Mouse (Mus musculus) gastrocnemius, postnatal 36 days (tissue): Measurements from ENCODE around the gene Faap100. TPM values are rescaled to one million over a fixed set of nuclear protein-coding genes. Genes with fewer than 3 reads are reported as not detected.

Experiments used
- DNase-seq, 2 experiments: peaks; one replicate each; pipeline ENCODE4 v3.0.0; 2022
- intact Hi-C: fragments of 180-260 bp; cut with DNase I; formaldehyde crosslinking; loops from one replicate; pipeline ENCODE4 v1.15.1; 2025
- microRNA-seq, 2 experiments: library from miRNA; unstranded; fragments of <30 nt; microRNA quantifications; one replicate each; pipeline ENCODE4 v1.2.0; 2021
- total RNA-seq, 2 experiments: library from RNA; stranded (reverse); gene quantifications; 2 replicates each; pipeline ENCODE4 v1.2.3; 2021

Gene Faap100
- total RNA-seq, 2 experiments from 2014 or later, result 21.7 to 22.9 TPM

DNA sequence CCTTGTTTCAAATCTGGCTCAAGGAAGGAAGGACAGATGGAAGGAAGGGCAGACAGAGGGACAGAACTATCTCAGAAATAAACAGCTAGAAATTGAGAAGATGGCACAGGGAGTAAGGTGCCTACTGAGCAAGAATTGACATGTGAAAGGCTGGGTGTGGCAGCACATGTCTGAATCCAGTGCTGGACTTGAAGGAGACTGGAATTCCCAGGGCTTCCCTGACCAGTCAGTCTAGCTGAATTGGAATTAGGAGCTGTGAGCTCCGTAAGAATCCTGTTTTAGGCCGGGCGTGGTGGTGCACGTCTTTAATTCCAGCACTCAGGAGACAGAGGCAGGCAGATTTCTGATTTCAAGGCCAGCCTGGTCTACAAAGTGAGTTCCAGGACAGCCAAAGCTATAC is 36.9 kb downstream of the Faap100 start:
- peak in 1 of 2 experiments; percentile 5 for DNase-seq
- intact Hi-C loops, result no loop called here

DNA sequence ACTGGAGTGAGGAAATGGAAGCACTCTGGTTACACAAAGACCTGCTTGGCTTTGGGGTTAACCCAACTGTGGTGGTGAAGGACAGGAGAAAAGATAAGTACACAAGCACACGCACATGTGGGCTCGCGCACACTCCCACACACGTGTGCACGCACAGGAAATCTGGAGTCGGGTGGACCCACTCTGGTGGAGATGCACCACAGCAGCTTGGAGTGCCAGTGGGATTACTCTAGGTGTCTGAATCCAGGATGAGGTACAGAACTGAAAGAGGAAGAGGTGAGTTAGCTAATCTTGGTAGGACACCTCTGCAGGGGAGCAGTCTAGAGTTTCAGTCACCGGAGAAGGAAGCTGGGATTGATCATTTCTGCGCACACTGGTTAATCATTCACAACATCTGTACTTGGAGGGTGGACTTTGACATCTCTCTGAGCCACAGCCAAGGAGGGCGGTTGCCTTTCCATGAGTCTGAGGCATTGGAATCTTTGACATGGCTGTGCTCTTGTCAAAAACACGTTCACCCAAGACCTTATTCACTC is 38.5 kb downstream of the Faap100 start:
- intact Hi-C loops, result no loop called here
- peak in 1 of 2 experiments; percentile 7 for DNase-seq

DNA sequence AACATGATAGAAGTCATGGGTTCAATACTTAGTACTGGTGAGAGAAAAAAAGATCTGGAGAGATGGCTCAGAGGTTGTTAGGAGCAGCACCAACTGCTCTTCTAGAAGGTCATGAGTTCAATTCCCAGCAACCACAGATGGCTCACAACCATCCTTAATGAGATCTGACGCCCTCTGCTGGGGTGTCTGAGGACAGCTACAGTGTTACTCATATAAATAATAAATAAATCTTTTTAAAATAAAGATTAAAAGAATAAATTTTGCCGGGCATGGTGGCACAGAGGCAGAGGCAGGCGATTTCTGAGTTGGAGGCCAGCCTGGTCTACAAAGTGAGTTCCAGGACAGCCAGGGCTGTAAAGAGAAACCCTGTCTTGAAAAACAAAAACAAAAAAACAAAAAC is 39.8 kb downstream of the Faap100 start:
- no peak for DNase-seq

GRCm38 (mm10) chr11:120337447-120337846 is 41.1 kb downstream of the Faap100 start:
- intact Hi-C loops, result no loop called here
- peak in 1 of 2 experiments; percentile 3 for DNase-seq

More for the DNA sequence above, 39.8 kb downstream of the Faap100 start:
- intact Hi-C loops, result no loop called here

- intact Hi-C loops, result no loop called here
- peak in 1 of 2 experiments; percentile 11 for DNase-seq
These were observed 43.0 kb downstream of the Faap100 start for GRCm38 (mm10) chr11:120335431-120336021.

GRCm38 (mm10) chr11:120320156-120320555 is 58.4 kb downstream of the Faap100 start:
- intact Hi-C loops, result no loop called here
- DNase-seq, result no peak

DNA sequence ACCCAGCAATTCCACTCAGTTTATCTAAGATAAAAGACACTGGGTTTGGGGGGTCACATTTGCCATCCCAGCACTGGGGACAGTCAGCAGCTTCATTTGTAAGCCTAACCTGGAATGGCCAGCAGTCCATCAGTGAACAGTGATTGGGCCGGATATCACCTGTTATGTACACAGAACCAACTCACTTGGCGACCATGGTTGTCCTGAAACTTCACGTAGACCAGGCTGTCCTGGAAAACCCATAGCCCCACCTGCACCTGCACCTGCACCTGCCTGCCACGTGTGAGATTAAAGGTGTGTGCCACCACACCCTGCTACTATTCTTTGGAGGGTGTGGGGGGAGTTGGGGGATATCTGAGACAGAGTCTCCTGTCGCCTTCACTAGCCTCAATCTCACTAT is 59.3 kb downstream of the Faap100 start:
- intact Hi-C loops, result no loop called here
- DNase-seq, result no peak

Small RNA genes within 50 kb of the gene (microRNA-seq; reads per million reads assigned to microRNA genes)
- gene Gm23419 (0 reads per million in 2 experiments), gene Mir6935 (0 reads per million in 2 experiments)

Other genes with a start within 250 kb of the Faap100 start
- gene Slc38a10, start 227.4 kb downstream of the Faap100 start, total RNA-seq, result 10 to 100 TPM; 43.0 to 43.4 TPM
- 1 to 10 TPM; 2.3 to 4.1 TPM for gene Bahcc1, start 145.8 kb downstream of the Faap100 start, total RNA-seq
- 100 to 1,000 TPM; 186 to 222 TPM for gene Actg1, start 30.2 kb downstream of the Faap100 start, total RNA-seq
- under 1 TPM; 0.31 to 0.37 TPM for gene Fscn2, start 17.2 kb downstream of the Faap100 start, total RNA-seq
- gene Nploc4, start 58.9 kb upstream of the Faap100 start, total RNA-seq, result 10 to 100 TPM; 67.6 to 71.0 TPM
- gene Tspan10, start 63.9 kb upstream of the Faap100 start, total RNA-seq, result under 1 TPM in 1 of 2 experiments, not detected in 1; 0.69 TPM
- under 1 TPM in 1 of 2 experiments, not detected in 1; 0.89 TPM for gene Pde6g, start 74.7 kb upstream of the Faap100 start, total RNA-seq
- gene Oxld1, start 79.3 kb upstream of the Faap100 start, total RNA-seq, result 10 to 100 TPM; 21.4 to 25.6 TPM
- 1 to 10 TPM; 4.1 to 6.2 TPM for gene Ccdc137, start 79.4 kb upstream of the Faap100 start, total RNA-seq
- 1 to 10 TPM; 4.8 to 6.3 TPM for gene Arl16, start 88.8 kb upstream of the Faap100 start, total RNA-seq
- gene Mrpl12, start 105.8 kb upstream of the Faap100 start, total RNA-seq, result 100 to 1,000 TPM; 142 to 144 TPM
- gene Slc25a10, start 113.1 kb upstream of the Faap100 start, total RNA-seq, result 1 to 10 TPM; 3.7 to 4.5 TPM
- under 1 TPM; 0.18 to 0.25 TPM for gene Gcgr, start 151.9 kb upstream of the Faap100 start, total RNA-seq
- gene Mcrip1, start 171.0 kb upstream of the Faap100 start, total RNA-seq, result 10 to 100 TPM; 19.9 to 23.8 TPM
- gene Ppp1r27, start 172.4 kb upstream of the Faap100 start, total RNA-seq, result 100 to 1,000 TPM; 153 to 173 TPM
- gene P4hb, start 194.5 kb upstream of the Faap100 start, total RNA-seq, result 100 to 1,000 TPM; 174 to 203 TPM
- gene Arhgdia, start 202.9 kb upstream of the Faap100 start, total RNA-seq, result 10 to 100 TPM; 73.1 to 77.1 TPM
- 10 to 100 TPM; 36.1 to 41.5 TPM for gene Alyref, start 219.6 kb upstream of the Faap100 start, total RNA-seq
- 10 to 100 TPM; 44.0 to 50.5 TPM for gene Anapc11, start 219.7 kb upstream of the Faap100 start, total RNA-seq
- not detected for gene Npb, start 229.7 kb upstream of the Faap100 start, total RNA-seq
- 10 to 100 TPM; 26.7 to 33.5 TPM for gene Pcyt2, start 239.2 kb upstream of the Faap100 start, total RNA-seq
- 1 to 10 TPM; 4.5 TPM for gene Sirt7, start 246.5 kb upstream of the Faap100 start, total RNA-seq